Mouse (Mus musculus): ENCODE results near the gene Slc16a5. TPM values are rescaled to one million over a fixed set of nuclear protein-coding genes. Genes with fewer than 3 reads are reported as not detected.
"Not testable (repeated sequence)": the region's sequence is repeated elsewhere in the genome, so short reads cannot be mapped to it uniquely, and the experiment has no call there.

Slc16a5 gene
- total and polyA plus RNA-seq, 3 experiments: 0.06 TPM; not detected in 2

- TF ChIP-seq EP300 (IDR thresholded peaks at IDR 0.05; ENCODE audit: insufficient read depth, low read depth, low read length) (no peak), CTCF (IDR thresholded peaks at IDR 0.05) (no peak), POLR2A (IDR thresholded peaks at IDR 0.05; ENCODE audit: insufficient read depth, low read depth, low read length) (no peak)
- peaks cover 3% of the 10 kb centered on the region; the same call in 1 of the 2 replicates for H3K4me1 ChIP-seq (ENCODE audit: control insufficient read depth, insufficient read depth, low read length)
- H3K9ac ChIP-seq (ENCODE audit: low read depth, low read length): no peak overlapping the region
- H3K4me3 ChIP-seq: no peak overlapping the region
- H3K27ac ChIP-seq: no peak overlapping the region
- no peaks in the 10 kb centered on the region for H3K36me3 ChIP-seq (ENCODE audit: control insufficient read depth, insufficient read depth, low read length)
- WGBS: 76% methylated on average over 8 of the region's 8 CpGs
- no peaks in the 10 kb centered on the region for H3K79me2 ChIP-seq (replicated peaks; ENCODE audit: control insufficient read depth, insufficient read depth, low read length)
- H3K27me3 ChIP-seq (ENCODE audit: control insufficient read depth, insufficient read depth, low read length): no peaks in the 10 kb centered on the region
- DNase-seq: no peak
- intact Hi-C loops (cut with DNase I): no loop called here
These were observed 10.5 kb upstream of the Slc16a5 start for GRCm38 (mm10) chr11:115451781-115452241.

- H3K4me3 ChIP-seq: no peak overlapping the region
- H3K79me2 ChIP-seq (replicated peaks; ENCODE audit: control insufficient read depth, insufficient read depth, low read length): no peaks in the 10 kb centered on the region
- intact Hi-C loops (cut with DNase I): no loop called here
- WGBS: 82% methylated on average over 7 of the region's 7 CpGs
- no peak overlapping the region for H3K27ac ChIP-seq
- no peaks in the 10 kb centered on the region for H3K27me3 ChIP-seq (ENCODE audit: control insufficient read depth, insufficient read depth, low read length)
- no peak for DNase-seq
- no peak for TF ChIP-seq POLR2A (IDR thresholded peaks at IDR 0.05; ENCODE audit: insufficient read depth, low read depth, low read length)
- TF ChIP-seq EP300 (IDR thresholded peaks at IDR 0.05; ENCODE audit: insufficient read depth, low read depth, low read length): no peak
- TF ChIP-seq CTCF (IDR thresholded peaks at IDR 0.05): no peak
- peaks cover 1% of the 10 kb centered on the region; the same call in 1 of the 2 replicates for H3K4me1 ChIP-seq (ENCODE audit: control insufficient read depth, insufficient read depth, low read length)
- H3K9ac ChIP-seq (ENCODE audit: low read depth, low read length): no peak overlapping the region
- H3K36me3 ChIP-seq (ENCODE audit: control insufficient read depth, insufficient read depth, low read length): no peaks in the 10 kb centered on the region
These were observed 9.9 kb upstream of the Slc16a5 start for GRCm38 (mm10) chr11:115452281-115452860.

GRCm38 (mm10) chr11:115453306-115453705, 9.0 kb upstream of the Slc16a5 start:
- H3K4me1 ChIP-seq (ENCODE audit: control insufficient read depth, insufficient read depth, low read length): no peaks in the 10 kb centered on the region
- no peak overlapping the region for H3K27ac ChIP-seq
- H3K79me2 ChIP-seq (replicated peaks; ENCODE audit: control insufficient read depth, insufficient read depth, low read length): no peaks in the 10 kb centered on the region
- WGBS: 54% methylated on average over 4 of the region's 4 CpGs
- no peaks in the 10 kb centered on the region for H3K27me3 ChIP-seq (ENCODE audit: control insufficient read depth, insufficient read depth, low read length)
- TF ChIP-seq POLR2A (IDR thresholded peaks at IDR 0.05; ENCODE audit: insufficient read depth, low read depth, low read length): no peak
- no peak for TF ChIP-seq EP300 (IDR thresholded peaks at IDR 0.05; ENCODE audit: insufficient read depth, low read depth, low read length)
- TF ChIP-seq CTCF (IDR thresholded peaks at IDR 0.05): no peak
- intact Hi-C loops (cut with DNase I): no loop called here
- no peaks in the 10 kb centered on the region for H3K36me3 ChIP-seq (ENCODE audit: control insufficient read depth, insufficient read depth, low read length)
- no peak for DNase-seq
- H3K9ac ChIP-seq (ENCODE audit: low read depth, low read length): no peak overlapping the region
- H3K4me3 ChIP-seq: no peak overlapping the region

- WGBS: 91% methylated on average over 6 of the region's 6 CpGs
- H3K79me2 ChIP-seq (replicated peaks; ENCODE audit: control insufficient read depth, insufficient read depth, low read length); H3K27ac ChIP-seq; intact Hi-C loops (cut with DNase I); H3K4me3 ChIP-seq; DNase-seq; H3K27me3 ChIP-seq (ENCODE audit: control insufficient read depth, insufficient read depth, low read length); H3K36me3 ChIP-seq (ENCODE audit: control insufficient read depth, insufficient read depth, low read length); H3K9ac ChIP-seq (ENCODE audit: low read depth, low read length); H3K4me1 ChIP-seq (ENCODE audit: control insufficient read depth, insufficient read depth, low read length): not testable (repeated sequence)
These were observed 7.5 kb upstream of the Slc16a5 start for GRCm38 (mm10) chr11:115454822-115455221.

GRCm38 (mm10) chr11:115455619-115456018, 6.7 kb upstream of the Slc16a5 start:
- H3K79me2 ChIP-seq (replicated peaks; ENCODE audit: control insufficient read depth, insufficient read depth, low read length): no peaks in the 10 kb centered on the region
- no peaks in the 10 kb centered on the region for H3K36me3 ChIP-seq (ENCODE audit: control insufficient read depth, insufficient read depth, low read length)
- no peak for DNase-seq
- no peak overlapping the region for H3K4me3 ChIP-seq
- H3K27me3 ChIP-seq (ENCODE audit: control insufficient read depth, insufficient read depth, low read length): no peaks in the 10 kb centered on the region
- H3K4me1 ChIP-seq (ENCODE audit: control insufficient read depth, insufficient read depth, low read length): no peaks in the 10 kb centered on the region
- 91% methylated on average over 15 of the region's 15 CpGs for WGBS
- intact Hi-C loops (cut with DNase I): no loop called here
- H3K27ac ChIP-seq: no peak overlapping the region
- TF ChIP-seq CTCF (IDR thresholded peaks at IDR 0.05) (no peak), EP300 (IDR thresholded peaks at IDR 0.05; ENCODE audit: insufficient read depth, low read depth, low read length) (no peak), POLR2A (IDR thresholded peaks at IDR 0.05; ENCODE audit: insufficient read depth, low read depth, low read length) (no peak)
- H3K9ac ChIP-seq (ENCODE audit: low read depth, low read length): no peak overlapping the region

GRCm38 (mm10) chr11:115456182-115456581, 6.1 kb upstream of the Slc16a5 start:
- Histone ChIP-seq H3K36me3 (ENCODE audit: control insufficient read depth, insufficient read depth, low read length) (no peaks in the 10 kb centered on the region), H3K79me2 (replicated peaks; ENCODE audit: control insufficient read depth, insufficient read depth, low read length) (no peaks in the 10 kb centered on the region), H3K9ac (ENCODE audit: low read depth, low read length) (no peak overlapping the region), H3K27me3 (ENCODE audit: control insufficient read depth, insufficient read depth, low read length) (no peaks in the 10 kb centered on the region), H3K4me1 (ENCODE audit: control insufficient read depth, insufficient read depth, low read length) (no peaks in the 10 kb centered on the region), H3K27ac (no peak overlapping the region), H3K4me3 (no peak overlapping the region)
- intact Hi-C loops (cut with DNase I): no loop called here
- WGBS: 91% methylated on average over 4 of the region's 5 CpGs
- TF ChIP-seq EP300 (IDR thresholded peaks at IDR 0.05; ENCODE audit: insufficient read depth, low read depth, low read length) (no peak), POLR2A (IDR thresholded peaks at IDR 0.05; ENCODE audit: insufficient read depth, low read depth, low read length) (no peak), CTCF (IDR thresholded peaks at IDR 0.05) (no peak)
- DNase-seq: no peak
